Mouse (Mus musculus) layer of hippocampus, adult 9-10 months (tissue): ENCODE measurements around the gene Mcrip2.

Source experiments
- DNase-seq: peaks from one replicate; pipeline ENCODE4 v3.0.0; 2022; ENCODE audit warnings: low spot score

The Mcrip2 gene

GRCm38 (mm10) chr17:25868601-25869191 lies at the start of gene Mcrip2:
TSS of gene Mcrip2 (minus strand) at chr17:25868764.
- no peak for DNase-seq

DNA sequence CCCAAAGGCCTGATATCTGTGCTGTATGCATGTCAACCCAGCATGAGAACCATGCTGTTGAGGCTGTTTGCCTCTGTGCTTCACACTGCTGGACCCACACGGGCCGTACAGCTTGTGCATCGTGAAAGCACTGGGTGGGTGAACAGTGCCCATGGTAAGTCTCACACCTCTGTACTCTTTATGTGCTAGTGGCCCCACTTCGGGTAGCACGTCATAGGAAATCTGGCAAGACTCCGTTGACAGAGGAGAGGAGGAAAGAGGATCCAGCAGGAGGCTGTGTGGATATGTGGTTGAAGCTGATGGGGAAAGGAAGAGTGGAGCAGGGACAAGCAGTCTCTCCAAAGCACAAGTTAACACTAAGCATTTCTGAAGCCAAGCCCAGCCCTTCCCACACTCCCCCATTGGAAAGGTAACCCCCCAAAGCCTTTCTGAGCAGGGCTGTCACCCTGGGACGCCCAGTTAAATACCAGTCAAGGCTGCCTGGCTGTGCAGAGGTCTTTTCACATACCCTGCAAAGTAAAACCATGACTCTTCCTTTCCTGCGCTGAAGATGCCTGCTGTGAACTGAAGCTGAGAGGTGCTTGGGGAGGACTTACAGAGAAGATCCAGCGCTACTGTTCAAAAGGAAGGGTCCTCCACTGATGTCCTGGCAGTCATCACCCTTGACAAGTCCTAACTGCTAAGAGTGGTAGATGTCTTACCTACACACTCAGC lies 49.6 kb upstream of the Mcrip2 start:
- DNase-seq = no peak

- DNase-seq = no peak
These were observed 48.5 kb upstream of the Mcrip2 start for GRCm38 (mm10) chr17:25916931-25917647.

GRCm38 (mm10) chr17:25914295-25914694 lies 45.7 kb upstream of the Mcrip2 start:
- DNase-seq = no peak

DNA sequence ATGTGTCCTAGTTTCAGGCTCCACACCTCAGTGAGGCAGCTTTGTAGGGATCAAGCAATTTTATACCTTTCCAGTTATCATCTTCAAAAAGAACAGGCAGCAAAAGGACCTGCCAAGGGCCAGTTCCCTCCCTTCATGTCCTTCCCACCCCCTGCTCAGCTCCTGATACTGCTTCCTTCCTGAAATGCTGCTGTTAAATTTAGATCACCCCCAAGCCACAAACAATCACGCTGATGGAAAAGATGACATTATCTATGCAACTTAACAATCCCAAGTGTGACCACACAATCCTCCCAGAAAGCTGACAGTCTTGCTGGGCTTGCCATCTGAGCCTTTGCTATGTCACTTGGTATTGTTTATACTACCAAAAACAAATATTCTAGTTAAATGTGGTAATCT lies 45.3 kb upstream of the Mcrip2 start:
- no peak for DNase-seq

DNA sequence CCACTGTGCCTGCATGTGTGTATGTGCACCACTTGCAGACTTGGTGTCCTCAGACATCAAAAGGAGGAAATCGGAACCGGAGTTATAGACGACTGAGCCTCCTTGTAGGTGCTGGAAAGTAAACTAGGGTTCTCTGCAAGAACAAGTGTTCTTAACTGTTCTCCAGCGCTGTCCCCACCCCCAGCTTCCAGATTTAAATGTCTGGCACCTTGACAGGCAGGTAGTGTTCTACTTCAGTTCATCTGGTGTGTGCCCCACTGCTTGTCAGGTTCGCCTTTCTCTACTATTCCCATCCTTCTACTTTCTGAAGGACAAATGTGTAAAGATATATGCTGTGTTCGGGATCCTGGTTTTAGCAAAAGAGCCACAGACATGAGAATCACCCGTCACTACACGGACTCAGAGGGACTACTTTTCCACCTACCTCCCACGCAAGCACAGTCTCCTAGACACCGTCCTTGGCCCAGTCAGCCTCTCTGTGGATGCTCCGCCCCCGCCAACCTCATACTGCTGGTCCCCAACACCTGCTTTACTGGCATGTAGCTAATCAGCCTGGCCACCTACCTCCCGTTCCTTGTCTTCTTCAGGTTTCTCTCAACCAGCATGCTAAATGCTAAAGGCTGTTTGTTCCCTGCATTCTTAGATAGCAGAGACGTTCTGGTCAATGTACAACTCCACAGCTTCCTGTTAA lies 44.8 kb upstream of the Mcrip2 start:
- DNase-seq = peak; percentile 63

DNA sequence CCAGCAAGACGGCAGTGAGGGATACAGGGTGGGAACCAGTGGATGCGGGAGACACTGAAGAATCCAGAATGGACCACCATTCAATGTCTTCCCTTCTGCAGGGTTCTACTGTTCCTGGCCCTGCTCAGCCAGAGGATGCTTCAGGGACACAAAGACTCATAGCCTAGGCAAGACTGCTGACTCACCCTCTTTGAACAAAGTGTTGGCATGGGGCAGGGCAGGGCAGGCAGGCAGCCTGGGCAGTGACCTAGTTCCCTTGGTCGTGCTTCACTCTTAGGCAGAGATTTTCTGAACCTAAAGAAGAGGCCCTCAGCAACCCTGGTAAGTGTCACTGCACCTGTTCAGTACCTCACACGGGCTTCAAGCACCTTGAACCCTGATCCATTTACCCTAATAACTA lies 43.3 kb upstream of the Mcrip2 start:
- DNase-seq = no peak

GRCm38 (mm10) chr17:25907640-25908039 lies 39.1 kb upstream of the Mcrip2 start:
- DNase-seq = no peak

GRCm38 (mm10) chr17:25903061-25903460 lies 34.5 kb upstream of the Mcrip2 start:
- no peak for DNase-seq

DNA sequence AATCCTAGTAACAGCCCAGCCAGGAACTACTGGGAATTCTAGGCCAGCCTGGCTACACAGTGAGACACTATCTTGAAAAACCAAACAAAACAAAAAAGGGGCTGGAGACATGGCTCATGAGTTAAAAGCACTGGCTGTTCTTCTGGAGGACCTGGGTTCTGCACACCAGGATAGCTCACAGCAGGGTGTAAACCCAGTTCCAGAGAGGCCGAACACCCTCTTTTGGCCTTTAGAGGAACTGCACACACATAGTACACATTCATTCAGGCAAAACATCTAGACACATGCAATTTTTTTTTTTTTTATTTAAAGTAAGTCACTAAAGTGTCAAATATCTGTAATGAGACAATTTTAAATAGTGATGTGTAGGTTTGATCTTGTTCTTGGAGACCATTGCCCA lies 31.6 kb upstream of the Mcrip2 start:
- DNase-seq = no peak

DNA sequence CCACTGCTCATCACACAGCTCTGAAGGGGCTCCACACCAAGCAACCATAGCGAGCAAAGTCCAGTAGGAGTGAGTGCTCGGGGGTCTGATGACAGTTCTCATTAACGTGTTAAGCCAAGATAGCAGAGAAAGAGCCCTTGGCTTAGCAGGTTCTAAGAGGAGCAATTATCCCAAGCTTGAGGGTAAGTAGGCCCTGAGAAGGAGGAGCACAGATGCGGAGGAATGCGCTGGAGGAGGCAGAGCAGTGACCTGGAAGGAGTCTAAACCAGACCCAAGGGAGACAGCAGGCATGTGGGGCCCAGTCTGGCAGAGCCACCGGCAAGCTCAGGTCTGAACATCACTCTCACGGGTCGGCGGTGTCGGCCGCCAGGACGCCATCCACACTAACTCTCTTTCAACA lies 27.3 kb upstream of the Mcrip2 start:
- DNase-seq = no peak

GRCm38 (mm10) chr17:25895415-25895814 lies 26.9 kb upstream of the Mcrip2 start:
- DNase-seq = no peak

GRCm38 (mm10) chr17:25893975-25894617 lies 25.5 kb upstream of the Mcrip2 start:
- DNase-seq = no peak

GRCm38 (mm10) chr17:25888837-25889236 lies 20.3 kb upstream of the Mcrip2 start:
- no peak for DNase-seq

DNA sequence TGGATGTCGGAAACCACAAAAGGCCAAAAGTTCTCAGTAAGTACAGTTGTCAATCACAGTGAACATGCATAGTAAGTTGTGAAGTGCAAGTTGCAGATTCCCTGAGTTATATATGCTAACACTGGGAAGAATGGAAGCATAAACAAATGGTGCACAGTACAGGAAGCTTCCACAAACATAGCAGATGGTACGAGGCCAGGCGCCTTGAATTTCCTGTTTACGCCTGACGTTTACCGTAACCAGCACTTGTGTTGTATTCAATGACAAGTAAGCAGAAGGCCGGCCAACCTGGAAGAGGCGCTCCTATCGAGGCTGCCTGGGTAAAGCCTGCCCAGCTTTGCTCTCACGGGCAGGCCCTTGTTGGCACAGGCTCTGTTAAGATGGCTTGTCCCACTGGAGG lies 18.9 kb upstream of the Mcrip2 start:
- no peak for DNase-seq

DNA sequence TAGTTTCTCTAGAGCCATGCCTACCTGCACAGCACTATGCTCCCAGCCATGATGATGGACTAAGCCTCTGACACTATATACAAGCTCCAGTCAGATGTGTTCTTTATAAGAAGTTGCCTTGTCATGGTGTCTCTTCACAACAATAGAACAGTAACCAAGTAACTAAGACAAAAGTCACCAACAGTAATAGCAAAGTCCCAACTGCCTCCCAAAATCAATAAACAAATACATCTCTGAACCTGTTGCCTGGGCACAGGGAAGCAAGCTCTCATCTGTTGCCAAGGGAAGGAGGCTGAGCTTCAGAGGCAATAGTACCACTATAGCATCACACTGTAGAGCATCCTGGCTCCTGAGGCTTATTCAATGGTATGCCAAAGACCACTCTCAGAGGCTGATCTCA lies 18.2 kb upstream of the Mcrip2 start:
- DNase-seq = no peak

DNA sequence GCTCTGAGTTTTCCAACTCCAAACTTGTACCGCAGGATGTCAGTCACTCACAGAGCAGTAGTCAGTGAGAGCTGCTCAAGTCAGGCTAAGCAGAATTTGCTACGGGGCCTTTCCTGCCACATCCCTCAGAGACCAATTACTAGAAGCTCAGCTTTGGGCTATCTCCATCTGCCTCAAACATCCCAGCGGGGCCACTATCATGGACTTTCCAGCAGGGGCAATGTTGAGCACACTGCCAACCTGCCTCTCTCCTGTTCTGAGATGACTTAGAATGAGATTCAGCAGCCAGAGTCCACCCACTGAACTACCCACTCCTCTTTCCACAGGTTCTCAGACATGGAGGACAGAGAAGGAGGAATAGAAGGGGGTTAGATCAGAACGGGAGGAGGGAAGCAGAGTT lies 17.1 kb upstream of the Mcrip2 start:
- no peak for DNase-seq

DNA sequence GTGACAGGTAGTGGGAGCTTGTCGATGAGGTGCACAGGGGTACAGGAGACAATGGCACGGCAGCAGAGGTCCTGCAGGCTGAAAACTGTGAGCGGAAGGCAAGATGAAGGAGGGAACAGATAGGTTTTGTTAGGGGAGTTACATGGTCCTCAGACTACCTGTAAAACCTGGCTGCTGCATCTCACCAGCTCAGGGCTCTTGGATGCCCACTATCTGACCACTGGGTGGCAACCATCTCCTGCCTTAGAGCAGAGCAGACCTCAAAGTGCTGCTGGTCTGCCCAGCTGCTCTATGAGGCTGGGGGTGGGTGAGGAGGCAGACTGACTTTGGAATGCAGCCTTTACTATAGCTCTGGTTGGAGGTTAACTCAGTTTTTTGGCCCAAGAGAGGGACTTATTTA lies 15.3 kb upstream of the Mcrip2 start:
- DNase-seq = no peak

- no peak for DNase-seq
These were observed 14.7 kb upstream of the Mcrip2 start for GRCm38 (mm10) chr17:25883268-25883667.

- no peak for DNase-seq
These were observed 13.7 kb upstream of the Mcrip2 start for GRCm38 (mm10) chr17:25882306-25882705.

DNA sequence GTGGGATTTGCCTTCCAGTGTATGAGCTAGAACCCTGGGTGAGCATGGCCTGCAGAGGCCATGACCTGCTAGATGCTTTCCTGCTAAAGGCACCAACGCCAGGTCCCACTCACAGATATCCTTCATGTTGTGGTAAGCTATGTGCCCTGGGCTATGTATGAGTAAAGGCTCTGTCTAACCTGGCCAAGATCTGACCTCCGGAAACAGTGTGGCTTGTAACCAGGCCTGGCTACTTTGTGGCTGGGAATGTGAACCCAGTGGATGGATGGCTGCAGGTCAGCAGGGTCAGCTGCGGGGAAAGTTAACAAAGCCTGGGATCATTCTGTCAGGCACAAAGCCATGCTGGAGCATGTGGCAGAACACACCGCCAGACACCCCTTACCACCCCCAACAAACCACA lies 13.1 kb upstream of the Mcrip2 start:
- no peak for DNase-seq

- no peak for DNase-seq
These were observed 12.5 kb upstream of the Mcrip2 start for GRCm38 (mm10) chr17:25880913-25881641.
